ENCODE assay signal across 8 mouse cellular contexts in the genomic region with DNA sequence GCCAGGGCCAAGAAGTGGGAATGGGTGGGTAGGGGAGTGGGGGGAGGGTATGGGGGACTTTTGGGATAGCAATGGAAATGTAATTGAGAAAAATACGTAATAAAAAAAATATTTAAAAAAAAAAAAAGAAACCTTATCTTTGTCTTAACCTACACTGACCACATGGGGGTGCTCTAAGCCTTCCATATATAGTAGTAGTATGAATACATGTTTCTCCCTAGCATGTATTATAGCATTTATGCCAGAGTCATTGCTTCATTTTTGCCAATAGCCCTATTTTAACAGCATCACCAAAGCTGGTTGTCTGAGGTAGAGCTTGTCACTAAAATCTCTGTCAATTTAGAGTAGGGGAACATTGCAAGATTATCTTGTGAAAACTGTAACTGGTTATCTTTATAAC. TPM values are rescaled to one million over a fixed set of nuclear protein-coding genes. Genes with fewer than 3 reads are reported as not detected.
A peak's percentile ranks its signal among the peaks of the same experiment; 100 is the strongest.
DNase-seq lines count a peak whose midpoint lies in the region; ATAC-seq and TF ChIP-seq lines count a peak whose summit lies in the region.

No protein-coding gene starts in this region.

- no peaks in the 10 kb centered on the region for H3K27me3 ChIP-seq in forebrain, embryonic 13.5 days
- no peaks in the 10 kb centered on the region for H3K27me3 ChIP-seq in forebrain, embryonic 12.5 days
- no peaks in the 10 kb centered on the region for H3K27me3 ChIP-seq in liver, postnatal 0 days (ENCODE audit: insufficient read depth, low read length)
- H3K27me3 ChIP-seq in liver, embryonic 12.5 days (replicated peaks), result no peaks in the 10 kb centered on the region
- no peaks in the 10 kb centered on the region for H3K27me3 ChIP-seq in midbrain, embryonic 15.5 days (replicated peaks)

- no peak overlapping the region for H3K9ac ChIP-seq in forebrain, embryonic 13.5 days
- no peak overlapping the region for H3K9ac ChIP-seq in forebrain, embryonic 12.5 days
- no peak overlapping the region for H3K9ac ChIP-seq in liver, postnatal 0 days (replicated peaks)
- no peak overlapping the region for H3K9ac ChIP-seq in liver, embryonic 12.5 days
- no peak overlapping the region for H3K9ac ChIP-seq in midbrain, embryonic 15.5 days

- H3K4me2 ChIP-seq in forebrain, embryonic 13.5 days, result no peak overlapping the region
- H3K4me2 ChIP-seq in forebrain, embryonic 12.5 days, result no peak overlapping the region
- H3K4me2 ChIP-seq in liver, postnatal 0 days (ENCODE audit: low read depth, low read length), result no peak overlapping the region
- H3K4me2 ChIP-seq in liver, embryonic 12.5 days, result no peak overlapping the region
- no peak overlapping the region for H3K4me2 ChIP-seq in midbrain, embryonic 15.5 days

- no peaks in the 10 kb centered on the region for H3K9me3 ChIP-seq in forebrain, embryonic 13.5 days (replicated peaks)
- H3K9me3 ChIP-seq in forebrain, embryonic 12.5 days, result peaks cover 3% of the 10 kb centered on the region; the same call in 1 of the 2 replicates
- H3K9me3 ChIP-seq in liver, postnatal 0 days (ENCODE audit: low read length), result no peaks in the 10 kb centered on the region
- H3K9me3 ChIP-seq in liver, embryonic 12.5 days (replicated peaks), result no peaks in the 10 kb centered on the region
- no peaks in the 10 kb centered on the region for H3K9me3 ChIP-seq in midbrain, embryonic 15.5 days

- H3K36me3 ChIP-seq in forebrain, embryonic 13.5 days (ENCODE audit: poor library complexity, severe bottlenecking), result no peaks in the 10 kb centered on the region
- no peaks in the 10 kb centered on the region for H3K36me3 ChIP-seq in forebrain, embryonic 12.5 days (replicated peaks)
- H3K36me3 ChIP-seq in liver, postnatal 0 days (replicated peaks; ENCODE audit: insufficient read depth, low read length), result no peaks in the 10 kb centered on the region
- H3K36me3 ChIP-seq in liver, embryonic 12.5 days, result no peaks in the 10 kb centered on the region
- H3K36me3 ChIP-seq in midbrain, embryonic 15.5 days (replicated peaks), result no peaks in the 10 kb centered on the region

- ATAC-seq in forebrain, embryonic 13.5 days, result peak; percentile 86
- ATAC-seq in forebrain, embryonic 12.5 days (ENCODE audit: low FRiP score), result no peak
- ATAC-seq in liver, postnatal 0 days, result no peak
- no peak for ATAC-seq in liver, embryonic 12.5 days
- peak; percentile 83 for ATAC-seq in midbrain, embryonic 15.5 days (replicated peaks)

- no peak for TF ChIP-seq EP300 in liver, postnatal 0 days (IDR thresholded peaks at IDR 0.05; ENCODE audit: low read depth)

- peak; percentile 52 for TF ChIP-seq CTCF in liver, postnatal 0 days (IDR thresholded peaks at IDR 0.05; ENCODE audit: low read depth)

- 20% methylated on average over 1 of the region's 1 CpGs for WGBS in forebrain, embryonic 13.5 days
- 15% methylated on average over 1 of the region's 1 CpGs for WGBS in forebrain, embryonic 12.5 days
- 41% methylated on average over 1 of the region's 1 CpGs for WGBS in liver, postnatal 0 days (ENCODE audit: insufficient replicate concordance)
- 31% methylated on average over 1 of the region's 1 CpGs for WGBS in liver, embryonic 12.5 days (ENCODE audit: insufficient replicate concordance)
- 27% methylated on average over 1 of the region's 1 CpGs for whole genome bisulfite sequencing in midbrain, embryonic 15.5 days

- no peak overlapping the region for H3K4me3 ChIP-seq in forebrain, embryonic 13.5 days
- no peak overlapping the region for H3K4me3 ChIP-seq in forebrain, embryonic 12.5 days (replicated peaks)
- no peak overlapping the region for H3K4me3 ChIP-seq in liver, postnatal 0 days (ENCODE audit: low read depth, low read length)
- no peak overlapping the region for H3K4me3 ChIP-seq in liver, embryonic 12.5 days
- no peak overlapping the region for H3K4me3 ChIP-seq in midbrain, embryonic 15.5 days

- H3K27ac ChIP-seq in forebrain, embryonic 13.5 days, result no peak overlapping the region
- H3K27ac ChIP-seq in forebrain, embryonic 12.5 days, result no peak overlapping the region
- no peak overlapping the region for H3K27ac ChIP-seq in liver, postnatal 0 days (ENCODE audit: low read depth)
- H3K27ac ChIP-seq in liver, embryonic 12.5 days, result no peak overlapping the region
- H3K27ac ChIP-seq in midbrain, embryonic 15.5 days, result no peak overlapping the region

- no peak for DNase-seq in liver, postnatal 0 days
- DNase-seq in embryo, embryonic 10.5 days (ENCODE audit: low spot score), result peak; percentile 70
- DNase-seq in layer of hippocampus, postnatal 36 days, result no peak
- no peak for DNase-seq in frontal cortex, postnatal 25 days (ENCODE audit: low spot score in 2 of 2)

- H3K4me1 ChIP-seq in forebrain, embryonic 13.5 days, result no peaks in the 10 kb centered on the region
- H3K4me1 ChIP-seq in forebrain, embryonic 12.5 days, result no peaks in the 10 kb centered on the region; the same call in 1 of the 2 replicates
- no peaks in the 10 kb centered on the region for H3K4me1 ChIP-seq in liver, postnatal 0 days (ENCODE audit: insufficient read depth)
- no peaks in the 10 kb centered on the region for H3K4me1 ChIP-seq in liver, embryonic 12.5 days
- no peaks in the 10 kb centered on the region for H3K4me1 ChIP-seq in midbrain, embryonic 15.5 days

RNA-seq across cellular contexts. Expression of a gene that starts 19.3 kb away (rescaled TPM):
- polyA plus RNA-seq in forebrain, embryonic 13.5 days (2015; fragmentation: Nextera tagmentation; extraction: Ambion mirVana), result 34.6 and 38.0 TPM in 2 replicates
- 30.8 and 33.9 TPM in 2 replicates for polyA plus RNA-seq in forebrain, embryonic 12.5 days (2016; fragmentation: Nextera tagmentation; extraction: Ambion mirVana)
- polyA plus RNA-seq in liver, postnatal 0 days (2015; fragmentation: Nextera tagmentation; extraction: Ambion mirVana), result 11.3 and 12.5 TPM in 2 replicates
- 15.5 and 17.4 TPM in 2 replicates for polyA plus RNA-seq in liver, embryonic 12.5 days (2016; fragmentation: Nextera tagmentation; extraction: Ambion mirVana)
- 51.9 and 53.4 TPM in 2 replicates for polyA plus RNA-seq in midbrain, embryonic 15.5 days (2015; fragmentation: Nextera tagmentation; extraction: Ambion mirVana)
- total RNA-seq in layer of hippocampus, postnatal 36 days (2021), result 10 to 100 TPM; 20.6 to 21.4 TPM

RNA-seq across cellular contexts. Expression of a gene that starts 36.3 kb away (rescaled TPM):
- polyA plus RNA-seq in forebrain, embryonic 13.5 days (2015; fragmentation: Nextera tagmentation; extraction: Ambion mirVana), result 215 and 221 TPM in 2 replicates
- polyA plus RNA-seq in forebrain, embryonic 12.5 days (2016; fragmentation: Nextera tagmentation; extraction: Ambion mirVana), result 179 and 187 TPM in 2 replicates
- polyA plus RNA-seq in liver, postnatal 0 days (2015; fragmentation: Nextera tagmentation; extraction: Ambion mirVana), result 96.5 and 103 TPM in 2 replicates
- polyA plus RNA-seq in liver, embryonic 12.5 days (2016; fragmentation: Nextera tagmentation; extraction: Ambion mirVana), result 167 and 169 TPM in 2 replicates
- 169 and 171 TPM in 2 replicates for polyA plus RNA-seq in midbrain, embryonic 15.5 days (2015; fragmentation: Nextera tagmentation; extraction: Ambion mirVana)
- total RNA-seq in layer of hippocampus, postnatal 36 days (2021), result 10 to 100 TPM; 63.1 to 66.8 TPM

RNA-seq across cellular contexts. Expression of a gene that starts 36.3 kb away (rescaled TPM):
- 120 and 131 TPM in 2 replicates for polyA plus RNA-seq in forebrain, embryonic 13.5 days (2015; fragmentation: Nextera tagmentation; extraction: Ambion mirVana)
- 108 and 111 TPM in 2 replicates for polyA plus RNA-seq in forebrain, embryonic 12.5 days (2016; fragmentation: Nextera tagmentation; extraction: Ambion mirVana)
- polyA plus RNA-seq in liver, postnatal 0 days (2015; fragmentation: Nextera tagmentation; extraction: Ambion mirVana), result 69.4 and 70.7 TPM in 2 replicates
- polyA plus RNA-seq in liver, embryonic 12.5 days (2016; fragmentation: Nextera tagmentation; extraction: Ambion mirVana), result 101 and 104 TPM in 2 replicates
- 95.0 and 96.3 TPM in 2 replicates for polyA plus RNA-seq in midbrain, embryonic 15.5 days (2015; fragmentation: Nextera tagmentation; extraction: Ambion mirVana)
- total RNA-seq in layer of hippocampus, postnatal 36 days (2021), result 10 to 100 TPM; 27.6 to 35.0 TPM

Comparison
In these comparisons a context has a peak if more than half of its experiments do, and no peak if none do; other contexts are left out.
1. ATAC-seq: peak in forebrain, embryonic 13.5 days (single experiment) and midbrain, embryonic 15.5 days (single experiment); none in forebrain, embryonic 12.5 days (single experiment), liver, postnatal 0 days (single experiment) and liver, embryonic 12.5 days (single experiment).